Mouse (Mus musculus) cerebellum, adult 11 months (tissue): ENCODE results near the gene Mink1.
A peak's percentile ranks its signal among the peaks of the same experiment; 100 is the strongest.

Experiments
- DNase-seq: peaks from one replicate; pipeline ENCODE4 v3.0.0; 2022

The Mink1 gene

GRCm38 (mm10) chr11:70654923-70655570 lies 92.4 kb downstream of the Mink1 start:
- peak; percentile 80 for DNase-seq

GRCm38 (mm10) chr11:70655571-70656455 lies 93.1 kb downstream of the Mink1 start:
- DNase-seq, result peak; percentile 41

DNA sequence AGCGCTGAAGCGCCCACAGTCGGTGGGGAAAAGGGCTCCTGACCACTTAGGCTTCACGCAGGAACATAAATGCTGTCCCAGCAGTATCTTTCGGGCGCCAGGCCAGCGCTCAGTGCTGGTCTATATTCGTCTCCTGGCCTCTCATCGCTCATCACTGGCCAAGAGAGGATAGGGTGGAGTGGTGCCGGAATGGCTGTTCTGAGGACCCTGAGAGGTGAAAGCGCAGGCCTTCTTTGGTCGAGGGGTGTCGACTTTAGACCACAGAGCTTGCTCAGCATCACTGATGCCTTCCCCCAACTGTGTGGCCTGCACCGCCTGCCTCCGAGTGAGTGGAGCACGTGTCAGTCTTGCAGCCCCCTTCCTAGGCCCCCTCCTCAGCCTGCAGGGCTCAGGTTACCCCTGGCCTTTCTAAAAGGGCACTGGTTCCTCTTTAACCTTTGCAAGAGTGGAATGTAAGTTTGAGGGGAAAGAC lies 93.8 kb downstream of the Mink1 start:
- peak; percentile 34 for DNase-seq

DNA sequence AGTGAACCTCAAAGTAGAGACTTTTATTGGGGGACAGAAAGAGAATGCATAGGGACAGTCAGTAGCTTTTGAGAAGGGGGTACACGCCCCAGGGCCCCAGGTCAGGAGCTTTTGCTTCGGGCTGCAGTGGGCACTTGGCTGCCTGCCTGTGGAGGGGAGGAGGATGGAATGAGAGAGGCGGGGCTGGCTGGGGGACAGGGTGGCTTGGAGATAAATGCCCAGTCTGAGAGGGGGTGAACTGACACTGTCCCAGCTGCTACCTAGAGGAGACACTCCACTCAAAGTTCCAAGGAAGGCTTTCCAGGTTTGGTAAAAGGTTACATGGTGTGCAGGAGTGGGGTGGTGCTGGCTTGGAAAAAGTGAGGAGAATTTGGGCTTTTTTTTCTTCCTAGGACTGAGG lies 94.3 kb downstream of the Mink1 start, which contains the start of gene Eno3:
Gene Eno3 (plus strand): TSS at position 239 of the 400 bp plus-strand sequence.
- DNase-seq, result peak; percentile 39

- DNase-seq, result no peak
Measured at GRCm38 (mm10) chr11:70657573-70657972, 94.9 kb downstream of the Mink1 start.

GRCm38 (mm10) chr11:70657991-70658390 lies 95.3 kb downstream of the Mink1 start:
- no peak for DNase-seq

DNA sequence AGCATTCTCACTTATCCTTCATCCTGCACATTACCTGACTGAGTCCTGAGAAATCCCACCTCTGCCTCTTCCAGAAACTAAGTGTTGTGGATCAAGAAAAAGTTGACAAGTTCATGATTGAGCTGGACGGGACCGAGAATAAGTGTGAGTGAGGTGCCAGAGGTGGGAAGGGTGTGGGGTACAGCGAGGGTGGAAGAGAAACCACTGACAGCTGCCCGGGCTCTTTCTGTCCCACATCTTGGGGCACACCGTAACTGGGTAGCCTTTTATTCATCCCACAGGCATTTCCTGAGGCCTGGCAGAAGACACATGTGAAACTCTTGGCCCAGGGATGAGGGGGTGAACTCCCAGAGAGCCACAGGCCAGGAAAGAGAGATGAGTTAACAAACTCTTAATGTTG lies 95.8 kb downstream of the Mink1 start:
- DNase-seq, result no peak

- no peak for DNase-seq
Measured at GRCm38 (mm10) chr11:70658942-70659341, 96.3 kb downstream of the Mink1 start.

- no peak for DNase-seq
Measured at GRCm38 (mm10) chr11:70660571-70660970, 97.9 kb downstream of the Mink1 start.

DNA sequence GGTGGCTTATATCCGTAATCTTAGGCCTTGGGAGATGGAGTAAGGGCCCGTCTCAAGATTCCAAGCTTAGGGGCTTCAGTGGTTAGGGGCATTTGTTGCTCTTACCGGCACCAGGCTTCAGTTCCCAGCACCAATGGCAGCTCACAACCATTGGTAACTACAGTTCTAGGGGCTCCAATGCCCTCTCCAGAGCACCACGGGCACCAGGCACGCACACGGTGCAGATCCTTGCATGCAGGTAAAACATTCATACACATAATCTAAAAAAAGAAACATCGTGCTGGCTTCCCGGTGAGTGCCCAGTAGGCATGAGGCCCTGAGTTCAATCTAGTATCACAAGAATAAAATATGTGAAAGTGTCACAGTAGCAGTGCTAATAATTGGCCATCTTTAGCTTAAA lies 100.4 kb downstream of the Mink1 start:
- no peak for DNase-seq

DNA sequence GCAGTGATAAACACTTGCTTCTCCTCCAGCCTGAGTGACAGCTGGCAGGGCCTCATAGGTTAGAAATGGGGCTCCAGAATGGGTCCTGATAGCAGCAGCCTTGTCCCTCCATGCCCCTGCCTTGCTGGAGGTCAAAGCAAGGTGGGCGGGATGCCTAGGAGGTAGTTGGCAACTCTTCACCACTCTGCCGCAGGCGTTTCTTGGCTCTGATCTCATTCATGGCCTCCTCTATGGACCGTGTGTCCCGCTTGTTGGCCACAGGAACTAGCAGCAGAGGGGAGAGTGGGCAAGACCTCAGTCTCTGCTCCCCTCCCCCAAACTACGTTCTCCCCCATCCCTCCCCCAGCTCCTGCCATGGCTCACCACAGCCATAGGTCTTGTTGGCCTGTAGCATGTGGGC lies 101.3 kb downstream of the Mink1 start:
- DNase-seq, result no peak
